Mouse (Mus musculus) left cerebral cortex, adult 8-10 months (tissue): Measurements from ENCODE around the gene Relb. TPM values are rescaled to one million over a fixed set of nuclear protein-coding genes. Genes with fewer than 3 reads are reported as not detected.
A peak's percentile ranks its signal among the peaks of the same experiment; 100 is the strongest.

Experiments
- DNase-seq, 2 experiments: peaks; one replicate each; pipeline ENCODE4 v3.0.0; 2022; ENCODE audit warnings: low spot score in 2 of 2
- total RNA-seq, 4 experiments: library from RNA; stranded (reverse); gene quantifications; 2 replicates each; pipeline ENCODE4 v1.2.4; 2022

The Relb gene
- total RNA-seq, 4 experiments from 2014 or later = 5.6 to 7.2 (median 6.4) TPM

GRCm38 (mm10) chr7:19586269-19586668, 43.0 kb downstream of the Relb start:
- DNase-seq = no peak

GRCm38 (mm10) chr7:19580634-19581033, 48.6 kb downstream of the Relb start:
- DNase-seq = no peak

GRCm38 (mm10) chr7:19579751-19580150, 49.5 kb downstream of the Relb start:
- DNase-seq = no peak

- DNase-seq = no peak
These were observed 50.8 kb downstream of the Relb start for GRCm38 (mm10) chr7:19578436-19578835.

GRCm38 (mm10) chr7:19577877-19578414, 51.3 kb downstream of the Relb start:
- no peak for DNase-seq

GRCm38 (mm10) chr7:19577141-19577852, 51.9 kb downstream of the Relb start, which contains the start of the genes Zfp296 and Gemin7:
TSS of gene Zfp296 (plus strand) at chr7:19577287.
TSS of gene Gemin7 (minus strand) at chr7:19577595.
- no peak for DNase-seq

- DNase-seq = no peak
These were observed 53.7 kb downstream of the Relb start for GRCm38 (mm10) chr7:19575559-19575958.

- DNase-seq = no peak
These were observed 55.5 kb downstream of the Relb start for GRCm38 (mm10) chr7:19573776-19574140.

- peak; percentile 59 to 62 for DNase-seq
These were observed 56.1 kb downstream of the Relb start for GRCm38 (mm10) chr7:19572926-19573775.

- DNase-seq = no peak
These were observed 59.6 kb downstream of the Relb start for GRCm38 (mm10) chr7:19569647-19570046.

- DNase-seq = no peak
These were observed 61.8 kb downstream of the Relb start for GRCm38 (mm10) chr7:19567426-19567825.

- DNase-seq = no peak
These were observed 63.4 kb downstream of the Relb start for GRCm38 (mm10) chr7:19565803-19566202.

GRCm38 (mm10) chr7:19564455-19564854, 64.8 kb downstream of the Relb start:
- DNase-seq = no peak

GRCm38 (mm10) chr7:19563884-19564283, 65.4 kb downstream of the Relb start:
- no peak for DNase-seq

- DNase-seq = no peak
These were observed 66.4 kb downstream of the Relb start, which contains the start of gene Ppp1r37 for GRCm38 (mm10) chr7:19562643-19563410. TSS of gene Ppp1r37 (minus strand) at chr7:19563076.

GRCm38 (mm10) chr7:19561765-19562642, 67.2 kb downstream of the Relb start:
- DNase-seq = peak; percentile 76 to 90

GRCm38 (mm10) chr7:19561431-19561764, 67.8 kb downstream of the Relb start:
- no peak for DNase-seq

GRCm38 (mm10) chr7:19560491-19561260, 68.6 kb downstream of the Relb start:
- DNase-seq = no peak

GRCm38 (mm10) chr7:19558965-19559364, 70.3 kb downstream of the Relb start:
- DNase-seq = no peak
